Mouse (Mus musculus) kidney, postnatal 4 days (tissue): Measurements from ENCODE around the gene Gtdc1.

ENCODE experiments used
- DNase-seq, 2 experiments: peaks; one replicate each; pipeline ENCODE4 v3.0.0; 2021; ENCODE audit warnings: mixed read lengths in 2 of 2

Gene Gtdc1

GRCm38 (mm10) chr2:44923056-44923883, 4.2 kb downstream of the Gtdc1 start:
- no peak for DNase-seq

- no peak for DNase-seq
Observed at GRCm38 (mm10) chr2:44922500-44922899, 5.0 kb downstream of the Gtdc1 start.

DNA sequence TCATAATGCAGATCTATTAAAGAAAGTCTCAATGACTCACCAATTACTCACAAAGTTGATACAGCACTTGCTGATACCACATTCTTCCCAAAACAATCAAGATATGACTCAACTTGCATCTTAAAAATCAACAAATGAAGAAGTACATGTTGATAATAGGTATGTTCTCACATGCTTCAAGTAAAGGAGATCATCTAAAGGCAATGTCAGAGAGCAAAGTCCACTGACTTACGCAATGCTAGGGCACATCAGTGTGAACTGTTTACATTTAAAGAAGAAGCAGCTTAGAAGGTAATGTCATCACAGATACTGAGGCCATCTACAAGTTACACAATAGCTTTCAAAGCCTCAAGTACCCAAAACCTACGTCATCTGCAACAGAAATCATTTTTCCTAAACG, 7.0 kb downstream of the Gtdc1 start:
- no peak for DNase-seq

DNA sequence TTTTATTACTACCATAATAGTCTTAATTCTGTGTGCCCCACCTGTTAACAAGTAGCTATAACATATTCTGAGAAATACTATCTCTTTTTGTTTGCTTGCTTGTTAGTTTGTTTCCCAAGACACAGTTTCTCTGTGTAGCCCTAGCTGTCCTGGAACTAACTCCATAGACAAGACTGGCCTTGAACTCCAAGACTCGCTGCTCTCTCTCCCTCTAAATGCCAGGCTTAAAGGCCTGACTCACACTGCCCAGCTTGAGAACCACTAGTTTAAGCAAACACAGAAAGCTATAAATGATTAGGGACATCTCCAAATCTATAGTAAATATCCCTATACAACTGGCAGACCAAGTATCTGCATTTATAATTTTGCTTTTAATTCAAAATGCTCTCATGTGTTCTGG, 8.1 kb downstream of the Gtdc1 start:
- DNase-seq: no peak

DNA sequence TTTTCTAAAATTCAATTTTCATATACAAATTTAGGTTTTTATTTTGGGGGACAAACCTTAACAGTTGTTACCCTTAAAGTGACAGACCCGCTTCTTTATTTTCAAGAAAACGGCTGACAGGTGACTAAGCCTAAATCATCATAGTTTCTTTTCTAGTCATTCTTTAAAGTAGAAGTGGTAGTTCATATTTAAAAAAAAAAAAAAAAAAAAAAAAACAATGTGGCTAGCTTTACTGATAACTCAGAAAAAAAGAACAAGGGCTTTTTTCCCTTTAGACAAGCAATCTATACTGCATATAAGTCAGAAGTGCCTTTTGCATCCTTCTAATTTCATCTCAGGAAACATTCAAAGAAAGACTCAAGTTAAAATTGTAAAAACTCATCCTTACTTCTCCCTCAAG, 8.7 kb downstream of the Gtdc1 start:
- no peak for DNase-seq

- DNase-seq: no peak
Observed at GRCm38 (mm10) chr2:44916286-44916685, 11.2 kb downstream of the Gtdc1 start.

GRCm38 (mm10) chr2:44897801-44898200, 29.7 kb downstream of the Gtdc1 start:
- no peak for DNase-seq

GRCm38 (mm10) chr2:44873718-44874117, 53.7 kb downstream of the Gtdc1 start:
- no peak for DNase-seq

GRCm38 (mm10) chr2:44864726-44865125, 62.7 kb downstream of the Gtdc1 start:
- DNase-seq: no peak

GRCm38 (mm10) chr2:44854475-44854874, 73.0 kb downstream of the Gtdc1 start:
- no peak for DNase-seq

DNA sequence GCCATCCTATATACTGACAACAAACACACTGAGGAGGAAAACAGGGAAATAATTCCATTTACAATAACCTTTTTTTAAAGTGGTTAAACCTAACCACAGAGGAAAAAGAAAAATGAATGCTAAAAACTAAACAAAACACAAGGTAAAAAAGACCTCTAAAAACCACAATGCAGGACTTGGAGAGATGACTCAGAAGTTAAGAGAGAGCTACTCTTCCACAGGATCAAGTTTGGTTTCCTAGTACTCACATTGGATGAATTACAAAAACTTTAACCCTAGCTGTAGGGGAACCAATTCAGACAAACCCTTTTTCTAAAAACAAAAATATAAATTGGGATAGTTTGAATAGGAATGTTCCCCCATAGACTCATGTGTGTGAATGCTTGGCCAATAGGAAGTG, 77.8 kb downstream of the Gtdc1 start:
- no peak for DNase-seq

DNA sequence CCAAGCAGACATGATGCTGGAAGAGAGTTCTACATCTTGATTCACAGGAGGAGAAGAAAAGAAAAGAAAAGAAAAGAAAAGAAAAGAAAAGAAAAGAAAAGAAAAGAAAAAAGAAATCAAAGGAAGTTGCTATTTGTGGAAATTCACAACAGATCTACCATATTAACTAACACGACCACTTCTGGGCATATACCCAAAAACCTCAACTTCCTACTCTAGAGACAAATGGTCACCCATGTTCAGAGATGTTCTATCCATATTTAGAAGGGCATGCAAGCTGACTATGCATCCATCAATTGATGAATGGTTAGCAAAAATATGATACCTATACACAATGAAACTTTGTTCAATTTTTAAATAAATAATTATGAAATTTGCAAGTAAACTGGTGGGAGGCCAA, 79.3 kb downstream of the Gtdc1 start:
- no peak for DNase-seq

DNA sequence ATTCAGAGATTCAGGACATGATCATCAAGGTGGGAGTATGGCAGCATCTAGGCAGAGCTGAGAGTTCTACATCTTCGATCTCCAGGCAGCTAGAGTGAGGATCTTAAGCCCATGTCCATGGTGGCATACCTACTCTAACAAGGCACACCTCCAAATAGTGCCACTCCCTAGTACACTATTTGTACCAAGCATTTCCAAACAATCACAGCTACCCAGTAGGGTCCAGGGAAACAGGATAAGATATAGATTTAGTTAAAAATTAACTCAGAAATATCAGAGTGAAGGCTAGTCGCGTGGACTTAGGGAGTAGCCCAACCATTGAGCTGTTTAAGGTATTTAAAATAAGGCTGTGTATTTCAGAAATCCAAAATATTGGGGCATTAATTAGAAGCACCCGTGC, 82.0 kb downstream of the Gtdc1 start:
- no peak for DNase-seq

GRCm38 (mm10) chr2:44829753-44830152, 97.7 kb downstream of the Gtdc1 start:
- DNase-seq: no peak

DNA sequence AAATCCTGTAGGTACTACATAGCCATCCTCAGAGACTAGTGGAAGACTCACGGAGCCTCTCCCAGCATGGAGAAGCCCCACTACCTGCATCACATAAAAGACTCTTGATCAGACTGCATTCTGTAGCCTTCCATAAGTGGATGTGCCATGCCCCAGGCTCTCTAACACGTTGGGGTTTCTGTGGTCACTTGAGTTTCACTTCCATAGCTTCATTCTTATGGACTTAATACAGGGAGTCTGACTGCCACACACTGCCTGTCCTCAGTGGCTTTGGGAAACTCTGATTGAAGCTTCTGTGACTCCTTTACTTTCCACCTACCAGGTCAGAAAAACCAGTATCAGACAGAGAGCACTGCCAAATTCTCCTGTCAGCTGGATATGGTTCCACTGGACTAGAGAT, 98.1 kb downstream of the Gtdc1 start:
- DNase-seq: no peak

- DNase-seq: no peak
Observed at GRCm38 (mm10) chr2:44826609-44827008, 100.8 kb downstream of the Gtdc1 start.

DNA sequence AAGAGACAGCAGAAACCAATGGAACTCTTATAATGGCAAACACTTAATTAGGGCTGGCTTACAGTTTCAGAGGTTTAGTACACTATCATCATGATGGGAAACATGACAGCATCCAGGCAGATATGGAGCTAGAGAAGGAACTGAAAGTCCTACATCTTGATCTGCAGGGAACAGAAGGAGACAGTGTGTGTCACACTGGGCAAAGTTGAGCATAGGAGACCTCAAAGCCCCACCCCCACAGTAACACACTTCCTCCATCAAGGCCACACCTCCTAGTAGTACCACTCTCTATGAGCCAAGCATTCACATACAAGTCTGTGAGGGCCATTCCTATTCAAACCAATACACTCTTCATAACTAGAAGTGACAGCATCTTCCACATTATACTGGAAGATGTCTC, 109.7 kb downstream of the Gtdc1 start:
- DNase-seq: no peak

DNA sequence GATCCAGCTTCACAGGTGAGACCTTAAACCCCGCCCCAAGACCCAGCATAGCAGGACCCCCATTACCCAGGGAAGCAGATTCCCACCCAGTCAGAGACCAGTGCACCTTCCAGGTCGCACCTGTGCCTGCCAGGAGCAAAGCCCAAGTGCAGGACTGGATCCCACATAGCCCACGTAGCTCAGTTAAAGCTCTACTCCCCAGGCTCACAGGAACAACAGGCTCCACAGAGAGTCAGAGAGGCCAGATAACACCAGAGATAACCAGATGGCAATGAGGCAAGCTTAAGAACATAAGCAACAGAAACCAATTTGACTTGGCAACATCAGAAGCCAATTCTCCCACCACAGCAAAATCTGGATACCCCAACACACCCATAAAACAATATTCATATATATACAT, 113.7 kb downstream of the Gtdc1 start:
- no peak for DNase-seq

DNA sequence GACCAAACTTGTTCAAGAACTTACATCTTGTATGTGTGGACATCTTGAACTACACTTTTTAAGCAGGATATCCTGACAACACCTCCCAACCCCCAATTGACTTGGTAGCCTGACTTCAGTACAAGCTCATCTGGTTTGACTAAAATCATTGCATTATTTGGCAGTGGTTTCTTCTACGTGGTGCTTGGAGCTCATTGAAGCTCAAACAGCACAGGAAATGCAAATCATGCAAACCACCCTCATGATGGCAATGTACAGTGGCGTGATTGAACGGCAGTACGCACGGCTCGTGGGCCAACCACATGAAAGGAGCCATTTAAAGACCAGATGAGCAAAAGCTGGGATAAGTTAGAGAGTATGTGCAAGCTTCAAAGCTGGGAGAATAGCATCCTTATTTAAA, 123.0 kb downstream of the Gtdc1 start:
- DNase-seq: no peak

- no peak for DNase-seq
Observed at GRCm38 (mm10) chr2:44801361-44801760, 126.1 kb downstream of the Gtdc1 start.

GRCm38 (mm10) chr2:44791840-44792239, 135.6 kb downstream of the Gtdc1 start:
- DNase-seq: no peak

GRCm38 (mm10) chr2:44791134-44791533, 136.3 kb downstream of the Gtdc1 start:
- DNase-seq: no peak

GRCm38 (mm10) chr2:44782746-44783145, 144.7 kb downstream of the Gtdc1 start:
- no peak for DNase-seq

DNA sequence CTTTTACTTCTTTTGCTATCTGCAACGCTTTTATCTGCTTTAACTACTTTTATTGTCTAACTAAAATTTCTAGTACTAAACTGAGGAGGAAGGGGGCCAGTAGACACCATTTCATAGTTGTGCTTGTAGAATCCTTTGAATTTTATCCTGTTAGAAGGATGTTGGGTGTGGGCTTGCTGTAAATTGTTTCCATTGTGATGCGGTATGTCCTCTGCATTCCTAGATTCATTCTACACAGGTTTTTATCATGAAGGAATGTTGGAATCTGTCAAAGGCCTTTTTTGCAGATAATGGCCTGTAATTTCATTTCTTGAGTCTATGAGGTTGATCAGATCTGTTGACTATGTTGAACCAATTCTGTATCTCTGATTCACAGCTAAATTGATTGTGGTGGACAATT, 146.5 kb downstream of the Gtdc1 start:
- no peak for DNase-seq

GRCm38 (mm10) chr2:44763898-44764297, 163.6 kb downstream of the Gtdc1 start:
- no peak for DNase-seq
